Mouse (Mus musculus): ENCODE data around the gene Mtx2.

Gene Mtx2

GRCm38 (mm10) chr2:74917880-74918537 is 92.4 kb downstream of the Mtx2 start:
- no peak for DNase-seq (ENCODE audit: low spot score)

GRCm38 (mm10) chr2:74925968-74926814 is 100.6 kb downstream of the Mtx2 start:
- no peak for DNase-seq (ENCODE audit: low spot score)

Measured in ovary, postnatal 36 days (tissue).